Comparison of ENCODE assay signal across 16 mouse cellular contexts in genomic region chr9:68656796-68657130, GRCm38 (mm10). TPM values are rescaled to one million over a fixed set of nuclear protein-coding genes. Genes with fewer than 3 reads are reported as not detected.
DNase-seq lines count a peak whose midpoint lies in the region; ATAC-seq and TF ChIP-seq lines count a peak whose summit lies in the region.
"Had no signal": no experiment of that assay in that cellular context is flagged by ENCODE, and none has a peak within 500 bp of the region (broad histone marks: within the 10 kb centered on the region; RNA-seq: fewer than 3 reads in every experiment).

No protein-coding gene starts in this region.

- no peak overlapping the region for H3K4me3 ChIP-seq in midbrain, postnatal 0 days (ENCODE audit: low read depth, low read length)
- no peak overlapping the region for H3K4me3 ChIP-seq in midbrain, embryonic 11.5 days (ENCODE audit: low read depth, low read length)
- H3K4me3 ChIP-seq: embryonic facial prominence, embryonic 10.5 days; forebrain, embryonic 13.5 days; heart, adult 2 months; heart, embryonic 15.5 days had no signal

- H3K4me2 ChIP-seq in midbrain, postnatal 0 days (ENCODE audit: low read depth, low read length, poor library complexity, severe bottlenecking) = peak overlapping the region; percentile 97; the same call in 1 of the 2 replicates
- H3K4me2 ChIP-seq in midbrain, embryonic 11.5 days = no peak overlapping the region
- H3K4me2 ChIP-seq: heart, embryonic 11.5 days; heart, embryonic 15.5 days had no signal

- no peak overlapping the region for H3K9ac ChIP-seq in midbrain, postnatal 0 days (replicated peaks; ENCODE audit: low read length, poor library complexity, severe bottlenecking)
- no peak overlapping the region for H3K9ac ChIP-seq in midbrain, embryonic 11.5 days (ENCODE audit: low read length)
- H3K9ac ChIP-seq: forebrain, embryonic 13.5 days; forebrain, postnatal 0 days; heart, embryonic 15.5 days had no signal

- no peak; the same call in 1 of the 2 replicates for TF ChIP-seq CTCF in midbrain, postnatal 0 days (IDR thresholded peaks at IDR 0.05)

- ATAC-seq in midbrain, postnatal 0 days (ENCODE audit: low FRiP score) = no peak
- ATAC-seq in midbrain, embryonic 11.5 days (ENCODE audit: low FRiP score) = no peak
- ATAC-seq: forebrain, embryonic 13.5 days; forebrain, postnatal 0 days had no signal

- H3K27me3 ChIP-seq in midbrain, postnatal 0 days (ENCODE audit: insufficient read depth, low read length) = no peaks in the 10 kb centered on the region
- H3K27me3 ChIP-seq in midbrain, embryonic 11.5 days (ENCODE audit: control insufficient read depth, insufficient read depth, low read length) = no peaks in the 10 kb centered on the region

- peak; percentile 66 for DNase-seq in heart, adult 11 months
- DNase-seq in heart, adult 18-20 months = no peak
- peak; percentile 4 for DNase-seq in kidney, adult 9 months
- DNase-seq in kidney, adult 18-20 months = no peak
- no peak for DNase-seq in midbrain, postnatal 0 days (ENCODE audit: low spot score)
- no peak for DNase-seq in midbrain, embryonic 11.5 days (ENCODE audit: low spot score, missing footprints)
- DNase-seq in adrenal gland, postnatal 36 days = no peak
- DNase-seq: adrenal gland, postnatal 25 days; forebrain, postnatal 0 days; gastrocnemius, postnatal 36 days; heart, adult 2 months; heart, postnatal 14 days had no signal

- no peak overlapping the region for H3K27ac ChIP-seq in midbrain, postnatal 0 days (ENCODE audit: low read depth, low read length)
- no peak overlapping the region for H3K27ac ChIP-seq in midbrain, embryonic 11.5 days (ENCODE audit: low read depth, low read length)
- H3K27ac ChIP-seq: embryonic facial prominence, embryonic 10.5 days; forebrain, embryonic 13.5 days; heart, adult 2 months; heart, embryonic 15.5 days had no signal

- H3K9me3 ChIP-seq in midbrain, postnatal 0 days (ENCODE audit: low read length) = no peaks in the 10 kb centered on the region
- H3K9me3 ChIP-seq in midbrain, embryonic 11.5 days (ENCODE audit: control insufficient read depth, low read length) = no peaks in the 10 kb centered on the region
- H3K9me3 ChIP-seq: embryonic facial prominence, embryonic 10.5 days; forebrain, embryonic 13.5 days; heart, embryonic 15.5 days had no signal

- 37% methylated on average over 6 of the region's 6 CpGs for WGBS in midbrain, postnatal 0 days
- WGBS in midbrain, embryonic 11.5 days = 39% methylated on average over 6 of the region's 6 CpGs

- no peaks in the 10 kb centered on the region for H3K36me3 ChIP-seq in midbrain, postnatal 0 days (ENCODE audit: insufficient read depth, low read length)
- H3K36me3 ChIP-seq in midbrain, embryonic 11.5 days (ENCODE audit: control insufficient read depth, insufficient read depth, low read length) = no peaks in the 10 kb centered on the region
- H3K36me3 ChIP-seq: embryonic facial prominence, embryonic 10.5 days; heart, embryonic 15.5 days had no signal

- H3K4me1 ChIP-seq in midbrain, postnatal 0 days (ENCODE audit: insufficient read depth, low read length) = no peaks in the 10 kb centered on the region
- peaks cover 12% of the 10 kb centered on the region for H3K4me1 ChIP-seq in midbrain, embryonic 11.5 days (ENCODE audit: control insufficient read depth, insufficient read depth, low read length)

RNA-seq across cellular contexts. Expression of gene Rora, which starts 3.2 kb away (rescaled TPM):
- 10 to 100 TPM; 24.2 to 26.3 TPM for total RNA-seq in heart, adult 18-20 months (2021)
- 28.2 and 30.1 TPM in 2 replicates for total RNA-seq in midbrain, postnatal 0 days (2014; rRNA removed)
- 45.9 and 49.6 TPM in 2 replicates for polyA plus RNA-seq in midbrain, postnatal 0 days (2015; fragmentation: Nextera tagmentation; extraction: Ambion mirVana)
- 3.9 and 4.3 TPM in 2 replicates for polyA plus RNA-seq in midbrain, embryonic 11.5 days (2014; fragmentation: Nextera tagmentation; extraction: Ambion mirVana)
- total RNA-seq in adrenal gland, postnatal 36 days (2021) = 100 to 1,000 TPM in 1 of 2 experiments, 10 to 100 TPM in 1; 56.5 to 109 TPM

Comparison
In these comparisons a context has a peak if more than half of its experiments do, and no peak if none do; other contexts are left out.
1. DNase-seq: peak in heart, adult 11 months (single experiment) and kidney, adult 9 months (single experiment); none in heart, adult 18-20 months (0 of 2), kidney, adult 18-20 months (single experiment), midbrain, postnatal 0 days (single experiment), midbrain, embryonic 11.5 days (single experiment) and adrenal gland, postnatal 36 days (0 of 2).